ENCODE assay signal across 8 mouse cellular contexts in genomic region chr1:135719983-135720382, GRCm38 (mm10). TPM values are rescaled to one million over a fixed set of nuclear protein-coding genes. Genes with fewer than 3 reads are reported as not detected.
DNase-seq lines count a peak whose midpoint lies in the region; ATAC-seq and TF ChIP-seq lines count a peak whose summit lies in the region.

Csrp1 (plus strand) TSS chr1:135720061.

- H3K9me3 ChIP-seq in kidney, embryonic 14.5 days (ENCODE audit: control insufficient read depth, low read length): no peaks in the 10 kb centered on the region
- H3K9me3 ChIP-seq in hindbrain, postnatal 0 days (ENCODE audit: low read length): no peaks in the 10 kb centered on the region

- no peak within 1 kb of the TSS for H3K27ac ChIP-seq in kidney, embryonic 14.5 days (ENCODE audit: low read depth, low read length)
- no peak within 1 kb of the TSS for H3K27ac ChIP-seq in hindbrain, postnatal 0 days

- no peak within 1 kb of the TSS for H3K4me2 ChIP-seq in kidney, embryonic 14.5 days (replicated peaks; ENCODE audit: low read depth, low read length)
- no peak within 1 kb of the TSS for H3K4me2 ChIP-seq in hindbrain, postnatal 0 days (ENCODE audit: low read depth, low read length)

- H3K27me3 ChIP-seq in kidney, embryonic 14.5 days (ENCODE audit: control insufficient read depth, insufficient read depth, low read length): no peaks in the 10 kb centered on the region
- no peaks in the 10 kb centered on the region for H3K27me3 ChIP-seq in hindbrain, postnatal 0 days (ENCODE audit: insufficient read depth, low read length)

- no peak within 1 kb of the TSS for H3K4me3 ChIP-seq in kidney, embryonic 14.5 days (ENCODE audit: low read length)
- H3K4me3 ChIP-seq in hindbrain, postnatal 0 days (ENCODE audit: low read length): no peak within 1 kb of the TSS

- no peaks in the 10 kb centered on the region for H3K36me3 ChIP-seq in kidney, embryonic 14.5 days (ENCODE audit: control insufficient read depth, insufficient read depth, low read length)
- no peaks in the 10 kb centered on the region for H3K36me3 ChIP-seq in hindbrain, postnatal 0 days (ENCODE audit: insufficient read depth, low read length)

- WGBS in kidney, embryonic 14.5 days: 71% methylated on average over 6 of the region's 6 CpGs
- WGBS in hindbrain, postnatal 0 days: 74% methylated on average over 6 of the region's 6 CpGs

- H3K4me1 ChIP-seq in kidney, embryonic 14.5 days (ENCODE audit: control insufficient read depth, insufficient read depth, low read length): no peaks in the 10 kb centered on the region
- no peaks in the 10 kb centered on the region for H3K4me1 ChIP-seq in hindbrain, postnatal 0 days (ENCODE audit: insufficient read depth, low read length)

- ATAC-seq in kidney, embryonic 14.5 days (ENCODE audit: low FRiP score, low TSS enrichment): peak; percentile 47; the same call in 1 of the 2 replicates
- ATAC-seq in hindbrain, postnatal 0 days: peak; percentile 27; the same call in 1 of the 2 replicates
- ATAC-seq in megakaryocyte, adult 5-6 weeks (ENCODE audit: poor library complexity, severe bottlenecking): 0 out of 2 replicates have a peak, but pooled peaks have one; percentile 10

- no peak within 1 kb of the TSS for H3K9ac ChIP-seq in kidney, embryonic 14.5 days (ENCODE audit: low read depth, low read length)
- H3K9ac ChIP-seq in hindbrain, postnatal 0 days (replicated peaks; ENCODE audit: low read length): no peak within 1 kb of the TSS

- no peak for DNase-seq in kidney, adult 18-20 months
- no peak for DNase-seq in adrenal gland, postnatal 10 days
- DNase-seq in gastrocnemius, postnatal 10 days: no peak
- DNase-seq in hindbrain, postnatal 0 days (ENCODE audit: low spot score): no peak
- no peak for DNase-seq in cerebellum, adult 9-10 months
- DNase-seq in spleen, postnatal 36 days (ENCODE audit: low spot score in 2 of 2): no peak

- TF ChIP-seq CTCF in hindbrain, postnatal 0 days (IDR thresholded peaks at IDR 0.05; ENCODE audit: low read depth): no peak

RNA-seq across cellular contexts. Expression of gene Csrp1, which starts in this region (rescaled TPM):
- 109 and 114 TPM in 2 replicates for polyA plus RNA-seq in kidney, embryonic 14.5 days (2014; fragmentation: Nextera tagmentation; extraction: Ambion mirVana)
- total RNA-seq in adrenal gland, postnatal 10 days (2021): 10 to 100 TPM; 94.9 to 97.9 TPM
- 10 to 100 TPM; 63.5 to 70.3 TPM for total RNA-seq in gastrocnemius, postnatal 10 days (2021)
- 93.1 and 95.2 TPM in 2 replicates for total RNA-seq in hindbrain, postnatal 0 days (2014; rRNA removed)
- polyA plus RNA-seq in hindbrain, postnatal 0 days (2015; fragmentation: Nextera tagmentation; extraction: Ambion mirVana): 33.0 and 35.2 TPM in 2 replicates
- total RNA-seq in megakaryocyte, adult 5-6 weeks (2015): 86.2 and 87.6 TPM in 2 replicates
- 99.9 and 100 TPM in 2 replicates for total RNA-seq in megakaryocyte, adult 5-6 weeks (2017)
